Mouse (Mus musculus) midbrain, embryonic 12.5 days (tissue): ENCODE measurements around the gene Gm43720. TPM values are rescaled to one million over a fixed set of nuclear protein-coding genes. Genes with fewer than 3 reads are reported as not detected.
"Not testable (repeated sequence)": the region's sequence is repeated elsewhere in the genome, so short reads cannot be mapped to it uniquely, and the experiment has no call there.

Experiments
- ATAC-seq: fragments of 200-750 bp; cut with Nextera tagmentation; 2 replicates; pipeline ENCODE4 v1.8.0; 2017; ENCODE audit warnings: low read depth, moderate TSS enrichment, moderate library complexity; ENCODE audit not compliant: low FRiP score
- H3K27ac ChIP-seq: fragments of 300-500 bp; sonication (generic); replicated peaks from 2 replicates; pipeline ENCODE4 v1.5.1; 2016; ENCODE audit warnings: mild to moderate bottlenecking
- H3K27me3 ChIP-seq: fragments of 300-500 bp; sonication (generic); 2 replicates; pipeline ENCODE4 v1.6.1; 2016; ENCODE audit warnings: mild to moderate bottlenecking
- H3K36me3 ChIP-seq: fragments of 300-500 bp; sonication (generic); 2 replicates; pipeline ENCODE4 v1.6.1; 2016
- H3K4me1 ChIP-seq: fragments of 300-500 bp; sonication (generic); 2 replicates; pipeline ENCODE4 v1.6.1; 2016
- H3K4me2 ChIP-seq: fragments of 300-500 bp; sonication (generic); replicated peaks from 2 replicates; pipeline ENCODE4 v1.6.1; 2016; ENCODE audit warnings: mild to moderate bottlenecking, moderate library complexity
- H3K4me3 ChIP-seq: fragments of 300-500 bp; sonication (generic); 2 replicates; pipeline ENCODE4 v1.5.1; 2016; ENCODE audit warnings: mild to moderate bottlenecking
- H3K9ac ChIP-seq: fragments of 300-500 bp; sonication (generic); replicated peaks from 2 replicates; pipeline ENCODE4 v1.6.1; 2016; ENCODE audit warnings: mild to moderate bottlenecking, moderate library complexity
- H3K9me3 ChIP-seq: fragments of 300-500 bp; sonication (generic); 2 replicates; pipeline ENCODE4 v1.6.1; 2016; ENCODE audit warnings: mild to moderate bottlenecking
- WGBS: fragments of 180-500 bp; shearing (Covaris S2); methylation state at CpG from one replicate; pipeline ENCODE4 v1.1.7; 2016; 5-methylcytosine and 5-hydroxymethylcytosine counted together
- polyA plus RNA-seq: library from polyadenylated mRNA; unstranded; fragments of >200 nt; fragmentation: Nextera tagmentation; extraction: Ambion mirVana; gene quantifications from 2 replicates; pipeline ENCODE4 v1.2.1, GENCODE M21; 2016

Gene Gm43720
- polyA plus RNA-seq, 1 experiment from 2014 or later: not detected

- no peak for ATAC-seq
- Histone ChIP-seq H3K27me3 (no peaks in the 10 kb centered on the region), H3K4me3 (no peak overlapping the region), H3K4me2 (no peak overlapping the region), H3K9ac (no peak overlapping the region), H3K36me3 (no peaks in the 10 kb centered on the region), H3K4me1 (no peaks in the 10 kb centered on the region), H3K27ac (no peak overlapping the region), H3K9me3 (no peaks in the 10 kb centered on the region)
These were observed 45.5 kb downstream of the Gm43720 start for GRCm38 (mm10) chr5:138234224-138234623.

DNA sequence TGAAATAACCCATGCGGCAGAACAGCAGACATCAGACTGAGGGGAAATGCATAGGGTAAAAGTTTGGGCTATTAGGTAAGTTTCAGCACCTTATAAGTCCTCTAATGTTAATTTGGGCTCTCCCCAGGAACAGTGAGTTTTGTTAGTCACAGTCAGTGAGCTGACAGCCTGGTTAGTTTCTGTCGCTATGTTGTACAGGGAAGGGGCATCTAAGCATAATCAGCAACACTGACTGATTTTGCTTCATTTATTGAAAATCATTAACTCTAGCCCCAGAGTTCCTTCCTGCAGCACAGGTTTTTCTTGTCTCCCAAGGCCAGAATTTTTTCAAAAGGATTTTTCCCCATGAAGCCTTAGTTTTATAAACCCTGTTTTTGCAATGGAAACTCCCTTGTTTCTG lies 46.0 kb downstream of the Gm43720 start:
- Histone ChIP-seq H3K36me3 (no peaks in the 10 kb centered on the region), H3K27me3 (no peaks in the 10 kb centered on the region), H3K27ac (no peak overlapping the region), H3K9ac (no peak overlapping the region), H3K4me2 (no peak overlapping the region), H3K9me3 (no peaks in the 10 kb centered on the region), H3K4me1 (no peaks in the 10 kb centered on the region), H3K4me3 (no peak overlapping the region)
- ATAC-seq: no peak
- WGBS: 90% methylated on average over 2 of the region's 2 CpGs

DNA sequence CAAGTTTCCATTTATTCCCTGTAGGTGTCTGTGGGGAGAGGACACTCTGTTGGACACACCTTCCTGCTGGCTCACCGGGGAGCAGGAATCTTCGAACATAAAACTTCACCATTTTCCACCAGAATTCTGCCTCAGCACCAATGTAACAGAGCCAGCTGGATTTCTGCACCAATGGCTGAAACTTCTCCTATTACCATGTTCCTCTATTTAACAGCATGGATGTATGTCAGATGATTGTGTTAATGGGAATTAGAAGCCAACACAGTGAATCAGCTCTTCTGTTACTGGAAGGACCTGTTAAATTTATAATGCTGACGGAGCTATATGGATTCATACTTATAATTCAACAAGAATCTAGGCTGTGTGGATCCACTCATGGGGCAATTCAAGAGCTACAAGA lies 50.2 kb downstream of the Gm43720 start:
- H3K9ac ChIP-seq: no peak overlapping the region
- no peaks in the 10 kb centered on the region for H3K9me3 ChIP-seq
- no peak overlapping the region for H3K4me2 ChIP-seq
- H3K36me3 ChIP-seq: no peaks in the 10 kb centered on the region
- no peak overlapping the region for H3K27ac ChIP-seq
- WGBS: 90% methylated on average over 3 of the region's 3 CpGs
- ATAC-seq: no peak
- H3K4me3 ChIP-seq: no peak overlapping the region
- H3K4me1 ChIP-seq: no peaks in the 10 kb centered on the region
- no peaks in the 10 kb centered on the region for H3K27me3 ChIP-seq

DNA sequence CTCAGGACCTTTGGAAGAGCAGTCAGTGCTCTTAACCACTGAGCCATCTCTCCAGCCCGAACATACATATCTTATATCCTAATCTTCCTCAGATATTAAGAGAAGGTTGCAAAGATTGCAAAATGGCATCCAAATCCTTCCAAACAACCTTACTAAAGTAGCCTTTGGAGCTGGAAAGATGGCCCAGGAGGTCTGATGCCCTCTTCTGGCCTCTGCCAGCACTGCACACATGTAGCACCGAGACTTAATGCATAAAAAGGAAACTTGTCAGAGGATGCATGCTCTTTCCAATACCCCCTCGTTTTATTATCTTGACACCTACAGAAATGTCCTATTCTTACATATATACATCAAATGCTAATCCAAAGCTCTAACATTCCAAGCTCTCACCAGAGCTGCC lies 51.7 kb downstream of the Gm43720 start:
- no peak for ATAC-seq
- WGBS: 54% methylated on average over 3 of the region's 3 CpGs
- H3K9ac ChIP-seq: no peak overlapping the region

GRCm38 (mm10) chr5:138227367-138227766 lies 52.4 kb downstream of the Gm43720 start:
- H3K4me2 ChIP-seq: no peak overlapping the region
- H3K9me3 ChIP-seq: no peaks in the 10 kb centered on the region
- no peaks in the 10 kb centered on the region for H3K4me1 ChIP-seq
- H3K4me3 ChIP-seq: no peak overlapping the region
- no peak overlapping the region for H3K27ac ChIP-seq
- 77% methylated on average over 2 of the region's 2 CpGs for WGBS
- H3K36me3 ChIP-seq: no peaks in the 10 kb centered on the region
- ATAC-seq: no peak
- H3K27me3 ChIP-seq: no peaks in the 10 kb centered on the region
- H3K9ac ChIP-seq: no peak overlapping the region

More for the DNA sequence above, 51.7 kb downstream of the Gm43720 start:
- H3K27me3 ChIP-seq: no peaks in the 10 kb centered on the region
- no peak overlapping the region for H3K4me3 ChIP-seq
- no peaks in the 10 kb centered on the region for H3K9me3 ChIP-seq
- H3K4me1 ChIP-seq: no peaks in the 10 kb centered on the region
- H3K36me3 ChIP-seq: no peaks in the 10 kb centered on the region
- no peak overlapping the region for H3K27ac ChIP-seq
- H3K4me2 ChIP-seq: no peak overlapping the region

DNA sequence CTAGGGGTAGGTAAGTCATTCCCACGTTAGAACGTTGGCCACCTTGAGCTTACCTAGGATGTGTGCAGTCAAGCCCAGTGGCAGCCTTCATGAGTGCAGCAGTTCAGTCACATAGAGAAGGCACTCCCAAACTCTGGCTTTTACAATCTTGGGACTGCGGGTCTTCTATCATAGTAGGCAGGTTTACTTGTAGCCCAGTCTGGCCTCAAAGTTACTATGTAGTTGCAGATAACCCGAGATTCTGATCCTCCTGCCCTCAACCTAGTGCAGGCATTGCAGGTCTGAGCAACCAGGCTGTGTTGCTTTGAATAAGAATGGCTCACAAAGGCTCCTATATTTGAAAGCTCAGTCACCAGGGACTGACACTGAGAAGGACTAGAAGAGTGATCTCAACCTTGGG lies 53.3 kb downstream of the Gm43720 start:
- Histone ChIP-seq H3K4me2 (no peak overlapping the region), H3K36me3 (no peaks in the 10 kb centered on the region), H3K27me3 (no peaks in the 10 kb centered on the region), H3K4me3 (no peak overlapping the region), H3K4me1 (no peaks in the 10 kb centered on the region), H3K9me3 (no peaks in the 10 kb centered on the region), H3K27ac (no peak overlapping the region), H3K9ac (no peak overlapping the region)
- 80% methylated on average over 4 of the region's 4 CpGs for whole genome bisulfite sequencing
- ATAC-seq: no peak

- no peak within 1 kb of the TSS for H3K4me2 ChIP-seq
- H3K4me3 ChIP-seq: no peak within 1 kb of the TSS
- no peak within 1 kb of the TSS for H3K27ac ChIP-seq
- H3K27me3 ChIP-seq: no peaks in the 10 kb centered on the region
- no peak within 1 kb of the TSS for H3K9ac ChIP-seq
- WGBS: 59% methylated on average over 2 of the region's 2 CpGs
- no peaks in the 10 kb centered on the region for H3K9me3 ChIP-seq
- ATAC-seq: no peak
- no peaks in the 10 kb centered on the region for H3K36me3 ChIP-seq
- no peaks in the 10 kb centered on the region for H3K4me1 ChIP-seq
These were observed 54.1 kb downstream of the Gm43720 start, which contains the start of gene Nxpe5 for GRCm38 (mm10) chr5:138225700-138226099. Nxpe5 (plus strand) TSS chr5:138225898.

DNA sequence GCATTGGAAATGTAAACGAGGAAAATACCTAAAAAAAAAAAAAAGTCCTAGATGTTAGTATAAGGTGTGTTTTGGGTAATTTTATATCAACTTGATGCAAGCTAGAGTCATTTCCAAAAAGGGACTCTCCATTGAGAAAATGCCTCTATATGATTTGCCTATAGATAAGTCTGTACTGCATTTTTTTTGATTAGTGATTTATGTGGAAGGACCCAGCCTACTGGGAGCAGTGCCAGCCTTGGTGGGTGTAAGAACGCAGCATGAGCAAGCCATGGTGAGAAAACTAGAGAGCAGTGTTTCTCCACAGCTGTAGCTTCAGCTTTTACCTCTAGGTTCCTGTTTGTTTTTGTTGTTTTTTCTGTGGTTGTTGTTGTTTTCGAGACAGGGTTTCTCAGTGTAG lies 56.5 kb downstream of the Gm43720 start:
- ATAC-seq: no peak

DNA sequence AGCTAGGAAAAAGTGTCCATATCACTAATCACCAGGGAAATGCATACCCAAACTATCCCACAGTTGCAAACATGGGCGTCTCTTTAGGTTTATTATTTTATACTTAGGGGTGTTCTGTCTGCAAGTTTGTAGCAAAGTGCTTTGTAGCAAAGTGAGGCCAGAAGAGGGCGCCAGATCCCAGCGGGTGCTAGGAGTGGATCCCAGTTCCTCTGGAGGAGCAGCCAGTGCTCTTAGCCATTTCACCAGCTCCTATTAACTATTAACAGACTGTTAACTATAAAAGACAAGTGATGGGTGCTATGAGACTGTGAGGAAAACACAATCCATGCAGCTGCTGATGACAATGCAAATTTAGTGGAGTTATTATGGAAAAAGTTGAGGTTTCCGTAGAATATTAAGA lies 57.6 kb downstream of the Gm43720 start:
- H3K4me3 ChIP-seq: no peak overlapping the region
- H3K36me3 ChIP-seq: no peaks in the 10 kb centered on the region
- peaks cover 6% of the 10 kb centered on the region; the same call in 1 of the 2 replicates for H3K9me3 ChIP-seq
- 27% methylated on average over 4 of the region's 4 CpGs for WGBS
- H3K27me3 ChIP-seq: no peaks in the 10 kb centered on the region
- H3K9ac ChIP-seq: no peak overlapping the region
- H3K4me1 ChIP-seq: no peaks in the 10 kb centered on the region
- no peak overlapping the region for H3K4me2 ChIP-seq
- no peak overlapping the region for H3K27ac ChIP-seq
- no peak for ATAC-seq

More for the DNA sequence above, 56.5 kb downstream of the Gm43720 start:
- H3K36me3 ChIP-seq: no peaks in the 10 kb centered on the region
- no peaks in the 10 kb centered on the region for H3K4me1 ChIP-seq
- H3K9ac ChIP-seq: no peak overlapping the region
- H3K4me3 ChIP-seq: no peak overlapping the region
- WGBS: 61% methylated on average over 3 of the region's 3 CpGs
- no peaks in the 10 kb centered on the region for H3K9me3 ChIP-seq
- H3K27ac ChIP-seq: no peak overlapping the region
- no peak overlapping the region for H3K4me2 ChIP-seq
- no peaks in the 10 kb centered on the region for H3K27me3 ChIP-seq

GRCm38 (mm10) chr5:138219864-138220263 lies 59.9 kb downstream of the Gm43720 start:
- Histone ChIP-seq H3K36me3 (no peaks in the 10 kb centered on the region), H3K4me2 (no peak overlapping the region), H3K27me3 (no peaks in the 10 kb centered on the region), H3K4me3 (no peak overlapping the region), H3K27ac (no peak overlapping the region), H3K4me1 (no peaks in the 10 kb centered on the region), H3K9me3 (peaks cover 20% of the 10 kb centered on the region; the same call in 1 of the 2 replicates), H3K9ac (no peak overlapping the region)
- 79% methylated on average over 2 of the region's 2 CpGs for WGBS
- no peak for ATAC-seq

DNA sequence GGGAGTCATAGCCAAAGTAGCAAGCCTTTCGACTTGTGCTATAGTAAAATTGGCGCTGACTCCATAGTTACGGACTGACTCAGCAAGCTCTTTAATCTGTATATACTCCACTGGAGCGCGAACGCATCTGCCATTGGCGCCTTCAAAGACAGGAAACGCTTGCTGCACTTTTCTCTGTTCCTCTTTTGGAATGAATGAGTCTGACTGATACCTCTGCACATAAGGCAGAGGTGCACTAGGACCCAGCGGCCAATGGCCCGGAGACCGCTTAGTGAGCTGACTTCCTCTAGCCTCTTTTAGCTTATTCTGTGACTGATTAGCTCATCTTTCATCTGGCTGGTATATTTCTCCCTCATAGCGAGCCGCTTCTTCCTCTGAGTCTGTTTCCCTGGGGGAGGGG lies 63.1 kb downstream of the Gm43720 start:
- not testable (repeated sequence) for H3K36me3 ChIP-seq, H3K27me3 ChIP-seq, H3K4me3 ChIP-seq, H3K27ac ChIP-seq, H3K4me2 ChIP-seq, ATAC-seq, H3K4me1 ChIP-seq, H3K9ac ChIP-seq
- WGBS: 95% methylated on average over 13 of the region's 13 CpGs
- H3K9me3 ChIP-seq: peaks cover 30% of the 10 kb centered on the region
